Mouse (Mus musculus) embryo, embryonic 9.5 days (tissue): ENCODE results near the gene Ehbp1.

Experiments used
- DNase-seq: peaks from one replicate; pipeline ENCODE4 v3.0.0-alpha.2; 2017; ENCODE audit errors: extremely low spot score

Gene Ehbp1

GRCm38 (mm10) chr11:22196776-22197175, 145.3 kb downstream of the Ehbp1 start:
- DNase-seq, result no peak

GRCm38 (mm10) chr11:22194607-22195006, 147.5 kb downstream of the Ehbp1 start:
- DNase-seq, result no peak

DNA sequence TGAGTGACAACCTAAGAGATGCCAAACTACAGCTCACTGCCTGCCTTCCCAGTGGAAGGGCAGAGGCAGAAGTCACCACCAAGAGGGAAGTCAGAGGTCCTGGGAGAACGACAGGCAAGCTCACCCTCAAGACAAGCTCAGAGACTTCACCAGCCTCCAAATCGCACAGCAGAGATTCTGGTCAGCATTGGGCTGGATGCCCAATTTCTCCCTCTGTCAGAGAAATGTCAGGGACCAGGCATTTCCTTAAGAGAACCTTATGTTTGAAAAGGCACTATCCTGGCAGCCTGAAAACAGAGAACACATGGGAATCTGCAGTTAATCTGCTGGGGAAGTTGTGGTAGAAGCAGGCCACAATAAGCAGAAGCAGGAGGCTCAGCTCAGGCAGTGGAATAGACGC, 151.5 kb downstream of the Ehbp1 start:
- no peak for DNase-seq

DNA sequence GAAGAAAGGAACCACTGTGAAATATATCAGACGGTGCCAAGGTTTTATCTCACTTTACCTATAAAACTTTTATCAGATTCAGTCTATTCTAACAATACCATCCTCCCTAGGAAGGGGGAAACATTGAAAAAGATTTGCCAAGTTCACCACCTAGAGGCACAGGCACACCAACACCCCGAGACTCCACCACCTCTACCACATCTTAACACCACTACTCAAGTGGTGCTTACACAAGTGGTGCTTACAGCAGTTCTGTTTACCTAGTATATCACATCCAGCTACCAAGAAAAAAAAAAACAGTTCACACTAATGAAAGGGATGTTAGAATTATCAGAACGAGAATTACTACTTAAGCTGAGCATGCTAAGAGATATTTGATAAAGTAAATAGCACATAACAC, 152.1 kb downstream of the Ehbp1 start:
- no peak for DNase-seq

GRCm38 (mm10) chr11:22181530-22182501, 160.3 kb downstream of the Ehbp1 start:
- DNase-seq, result no peak

DNA sequence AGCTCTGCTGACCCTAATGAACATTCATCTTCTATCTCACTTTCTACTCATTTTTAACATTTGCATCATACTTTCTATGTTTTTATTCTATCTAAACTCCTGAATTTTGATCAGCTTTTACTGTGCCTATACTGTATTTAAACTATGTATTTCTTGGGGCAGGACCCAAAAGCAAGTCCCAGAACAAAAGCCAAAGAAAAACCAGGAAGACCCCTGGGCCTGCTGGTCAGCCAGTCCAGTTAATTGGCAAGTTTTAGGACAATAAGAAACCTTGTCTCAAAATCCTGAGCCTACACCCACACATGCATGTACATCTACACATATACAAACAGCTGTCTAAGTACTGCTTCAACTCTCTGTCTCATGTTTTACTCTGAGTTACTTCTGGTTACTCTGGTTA, 161.9 kb downstream of the Ehbp1 start:
- no peak for DNase-seq

DNA sequence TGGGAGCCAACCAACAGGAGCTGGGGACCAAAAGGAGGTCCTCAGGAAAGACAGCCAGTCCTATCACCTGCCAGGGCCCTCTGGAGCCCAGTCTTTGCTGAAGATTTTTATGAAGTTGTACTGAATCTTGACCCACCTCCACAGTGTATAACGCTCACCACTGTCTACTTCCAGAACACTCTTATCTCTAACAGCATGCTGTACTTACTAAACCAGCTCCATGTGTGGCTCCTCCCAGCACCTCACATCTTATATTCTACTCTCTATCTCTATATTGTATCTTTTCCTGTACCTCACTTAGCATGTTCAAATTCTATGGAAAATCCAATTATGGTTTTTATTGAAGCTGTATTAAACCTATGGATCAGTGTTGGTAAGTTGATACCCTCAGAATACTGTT, 163.5 kb downstream of the Ehbp1 start:
- DNase-seq, result no peak

DNA sequence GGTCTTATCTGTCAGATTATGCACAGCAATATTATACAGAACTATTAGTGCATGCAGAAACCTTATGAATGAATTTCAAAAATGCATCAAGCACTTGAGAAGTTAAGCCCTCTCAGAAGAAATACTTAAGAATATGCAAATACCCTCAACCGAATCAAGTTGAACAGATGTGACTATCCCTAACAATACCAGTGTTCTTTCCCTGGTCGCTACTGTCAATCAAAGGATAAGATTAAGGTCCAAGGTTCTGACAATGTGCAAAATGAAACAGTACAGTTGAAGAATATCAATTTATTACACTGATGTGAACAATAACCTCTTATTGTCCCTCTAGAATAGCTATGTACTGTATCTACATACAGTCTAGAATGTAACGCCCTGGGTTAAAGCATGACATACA, 167.8 kb downstream of the Ehbp1 start:
- DNase-seq, result no peak

GRCm38 (mm10) chr11:22170962-22171638, 171.0 kb downstream of the Ehbp1 start:
- no peak for DNase-seq

GRCm38 (mm10) chr11:22157882-22158281, 184.2 kb downstream of the Ehbp1 start:
- no peak for DNase-seq

DNA sequence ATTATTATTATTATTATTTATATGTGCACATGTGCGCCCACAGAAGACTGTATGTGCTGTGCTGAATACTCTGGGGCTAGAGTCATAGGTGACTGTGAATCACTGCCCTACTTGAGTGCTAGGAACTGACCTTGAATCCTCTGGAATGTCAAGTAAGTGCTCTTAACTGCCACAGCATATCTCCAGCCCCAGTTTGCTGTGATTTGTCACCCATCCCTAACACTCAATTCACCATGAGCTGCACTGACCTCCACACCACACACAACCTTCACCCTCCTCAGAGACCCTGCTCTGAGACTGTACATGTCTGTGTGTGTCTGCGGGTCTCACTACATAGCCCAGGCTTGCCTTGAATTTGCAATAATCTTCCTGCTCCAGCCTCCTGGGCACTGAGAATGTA, 185.9 kb downstream of the Ehbp1 start:
- no peak for DNase-seq

- no peak for DNase-seq
These were observed 186.6 kb downstream of the Ehbp1 start for GRCm38 (mm10) chr11:22155366-22156095.

DNA sequence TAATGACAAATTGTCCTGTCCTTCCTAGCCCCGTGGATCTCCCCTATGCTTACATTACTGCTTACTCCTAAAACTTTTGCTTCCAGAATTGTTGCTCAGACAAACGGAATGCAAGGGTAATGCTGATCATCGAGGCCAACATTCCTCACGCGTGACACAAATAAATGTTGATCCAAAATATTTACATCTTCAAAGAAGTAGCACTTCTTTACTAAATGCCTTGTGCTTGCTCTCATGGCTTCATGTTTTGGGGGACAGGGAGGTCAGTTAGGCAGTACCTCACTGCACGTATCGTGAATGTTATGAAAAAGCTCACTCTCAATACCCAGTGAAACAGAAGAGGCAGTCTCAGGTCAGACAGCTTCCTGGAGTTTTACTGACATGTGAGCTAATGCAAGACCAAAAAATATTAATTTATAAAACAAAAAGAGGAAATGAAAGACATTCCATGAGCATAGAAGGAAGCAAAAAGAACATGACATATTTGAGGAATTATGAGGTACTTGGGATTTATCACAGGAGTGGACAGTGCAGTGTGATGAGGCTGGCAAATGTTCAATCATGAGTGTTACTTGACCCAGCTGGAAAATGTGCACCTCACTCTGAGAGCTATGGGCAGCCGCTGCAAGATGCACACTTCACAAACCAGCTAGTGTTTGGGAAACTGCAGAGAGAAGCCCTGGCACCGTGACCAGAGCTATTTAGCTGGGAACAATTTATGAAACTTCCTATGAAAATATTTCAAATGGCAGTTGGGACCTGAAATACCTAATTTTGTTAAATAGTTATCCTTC, 187.4 kb downstream of the Ehbp1 start:
- no peak for DNase-seq

GRCm38 (mm10) chr11:22140737-22141136, 201.4 kb downstream of the Ehbp1 start:
- DNase-seq, result no peak

DNA sequence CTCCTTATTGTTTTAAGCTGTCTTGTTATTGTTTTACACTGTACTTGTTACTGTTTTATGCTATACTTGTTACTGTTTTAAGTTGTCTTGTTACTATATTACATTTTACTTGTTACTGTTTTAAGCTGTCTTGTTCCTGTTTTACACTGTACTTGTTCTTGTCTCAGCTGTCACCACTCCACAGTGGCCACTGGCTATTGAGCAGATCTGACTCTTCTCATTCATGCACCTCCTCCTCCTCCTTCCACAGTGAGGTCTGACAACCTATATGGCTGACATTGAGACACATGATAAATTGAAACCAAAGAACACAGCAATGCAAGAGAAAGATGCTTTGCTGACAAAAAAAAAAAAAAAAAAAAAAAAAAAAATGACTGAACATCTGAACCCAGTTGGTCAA, 203.6 kb downstream of the Ehbp1 start:
- no peak for DNase-seq

DNA sequence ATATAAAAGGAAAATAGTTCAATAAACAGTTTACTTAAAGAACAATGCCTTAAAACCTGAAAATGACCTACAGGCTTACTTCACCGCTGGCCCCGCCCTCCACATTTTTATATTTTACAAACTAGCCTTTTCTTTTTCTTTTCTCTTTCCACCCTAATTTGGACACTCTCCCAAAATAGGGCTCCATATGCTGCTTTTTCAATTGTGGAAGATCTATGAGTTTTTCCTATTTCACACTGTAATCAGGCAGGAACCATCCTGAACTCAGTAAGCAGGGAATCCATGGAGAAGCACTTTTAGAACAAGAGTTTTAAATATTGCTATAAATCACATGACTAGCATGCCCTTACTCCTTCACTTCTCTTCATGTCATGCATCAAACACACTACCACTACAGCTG, 216.9 kb downstream of the Ehbp1 start:
- DNase-seq, result no peak

GRCm38 (mm10) chr11:22118853-22119252, 223.2 kb downstream of the Ehbp1 start:
- no peak for DNase-seq

GRCm38 (mm10) chr11:22112161-22112560, 229.9 kb downstream of the Ehbp1 start:
- no peak for DNase-seq

GRCm38 (mm10) chr11:22089346-22089745, 252.7 kb downstream of the Ehbp1 start:
- DNase-seq, result no peak

DNA sequence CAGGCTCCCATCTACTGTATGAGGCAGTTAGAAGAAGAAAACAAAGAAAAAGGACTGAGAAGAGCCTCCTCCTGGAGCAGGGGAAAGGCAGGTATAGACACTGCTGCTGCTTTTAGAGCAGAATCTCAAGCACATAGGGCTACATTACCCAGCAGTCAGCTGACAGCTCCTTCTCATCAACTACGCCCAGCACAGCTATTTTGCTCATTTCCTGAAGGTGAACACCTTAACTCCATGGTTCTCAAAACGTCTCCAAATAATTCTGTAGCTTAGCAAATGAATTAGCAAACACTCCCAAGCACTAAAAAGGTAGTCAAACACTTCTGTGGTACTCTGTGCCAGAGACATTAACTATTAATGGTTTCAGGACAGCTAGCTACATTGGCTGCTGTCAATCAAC, 278.7 kb downstream of the Ehbp1 start:
- no peak for DNase-seq

- no peak for DNase-seq
These were observed 280.4 kb downstream of the Ehbp1 start for GRCm38 (mm10) chr11:22061660-22062059.

- no peak for DNase-seq
These were observed 284.6 kb downstream of the Ehbp1 start for GRCm38 (mm10) chr11:22057538-22057937.
